Mouse (Mus musculus) kidney, postnatal 25 days (tissue): ENCODE data around the gene Rpusd3.
A peak's percentile ranks its signal among the peaks of the same experiment; 100 is the strongest.

Source experiments
- DNase-seq, 2 experiments: peaks; one replicate each; pipeline ENCODE4 v3.0.0; 2021; ENCODE audit warnings: mixed read lengths in 2 of 2

Rpusd3 gene

GRCm38 (mm10) chr6:113384351-113384927 lies 34.7 kb downstream of the Rpusd3 start:
- DNase-seq = no peak

- DNase-seq = peak; percentile 35 to 70
Observed at GRCm38 (mm10) chr6:113380480-113380879, 38.7 kb downstream of the Rpusd3 start.

- DNase-seq = no peak
Observed at GRCm38 (mm10) chr6:113379246-113379645, 39.9 kb downstream of the Rpusd3 start.

- DNase-seq = peak; percentile 92 to 97
Observed at GRCm38 (mm10) chr6:113377496-113378385, 41.4 kb downstream of the Rpusd3 start, which contains the start of the genes Tada3 and Arpc4. Gene Tada3, minus strand, starts transcription at chr6:113377883. Gene Arpc4, plus strand, starts transcription at chr6:113378115.

- no peak for DNase-seq
Observed at GRCm38 (mm10) chr6:113377172-113377495, 42.0 kb downstream of the Rpusd3 start.

- no peak for DNase-seq
Observed at GRCm38 (mm10) chr6:113373491-113373890, 45.6 kb downstream of the Rpusd3 start.

- DNase-seq = peak in 1 of 2 experiments; percentile 24
Observed at GRCm38 (mm10) chr6:113370194-113370929, 48.8 kb downstream of the Rpusd3 start.

- no peak for DNase-seq
Observed at GRCm38 (mm10) chr6:113368577-113368976, 50.6 kb downstream of the Rpusd3 start.

- DNase-seq = no peak
Observed at GRCm38 (mm10) chr6:113368124-113368523, 51.0 kb downstream of the Rpusd3 start.

GRCm38 (mm10) chr6:113367574-113367973 lies 51.6 kb downstream of the Rpusd3 start:
- no peak for DNase-seq

GRCm38 (mm10) chr6:113366639-113367038 lies 52.5 kb downstream of the Rpusd3 start:
- DNase-seq = no peak
